Mouse (Mus musculus) lung, embryonic 16.5 days (tissue): ENCODE data around the gene Nus1. TPM values are rescaled to one million over a fixed set of nuclear protein-coding genes. Genes with fewer than 3 reads are reported as not detected.

Experiments
- ATAC-seq: fragments of 200-750 bp; cut with Nextera tagmentation; 2 replicates; pipeline ENCODE4 v1.8.0; 2017; ENCODE audit warnings: low read depth, mild to moderate bottlenecking, moderate library complexity
- H3K27ac ChIP-seq: fragments of 300-500 bp; sonication (generic); 2 replicates; pipeline ENCODE4 v1.5.1; 2014; ENCODE audit warnings: mild to moderate bottlenecking, control low read depth, low read length
- H3K27me3 ChIP-seq: fragments of 300-500 bp; sonication (generic); 2 replicates; pipeline ENCODE4 v1.6.1; 2014; ENCODE audit warnings: low read depth, low read length, mixed read lengths; ENCODE audit not compliant: control insufficient read depth, insufficient read depth
- H3K36me3 ChIP-seq: fragments of 300-500 bp; sonication (generic); 2 replicates; pipeline ENCODE4 v1.6.1; 2014; ENCODE audit warnings: low read length; ENCODE audit not compliant: control insufficient read depth, insufficient read depth
- H3K4me1 ChIP-seq: fragments of 300-500 bp; sonication (generic); replicated peaks from 2 replicates; pipeline ENCODE4 v1.6.1; 2014; ENCODE audit warnings: low read length, mixed read lengths; ENCODE audit not compliant: control insufficient read depth, insufficient read depth
- H3K4me2 ChIP-seq: fragments of 300-500 bp; sonication (generic); 2 replicates; pipeline ENCODE4 v1.6.1; 2014; ENCODE audit warnings: low read depth, low read length, control low read depth
- H3K4me3 ChIP-seq: fragments of 300-500 bp; sonication (generic); 2 replicates; pipeline ENCODE4 v1.5.1; 2014; ENCODE audit warnings: mild to moderate bottlenecking, low read length, control low read depth
- H3K9ac ChIP-seq: fragments of 300-500 bp; sonication (generic); 2 replicates; pipeline ENCODE4 v1.6.1; 2014; ENCODE audit warnings: low read length, control low read depth
- H3K9me3 ChIP-seq: fragments of 300-500 bp; sonication (generic); 2 replicates; pipeline ENCODE4 v1.6.1; 2016; ENCODE audit warnings: low read length; ENCODE audit not compliant: control insufficient read depth
- WGBS: fragments of 180-500 bp; shearing (Covaris S2); extraction: QIAGEN DNeasy Blood & Tissue Kit; methylation state at CpG from one replicate; pipeline ENCODE4 v1.1.7; 2014; 5-methylcytosine and 5-hydroxymethylcytosine counted together
- polyA plus RNA-seq: library from polyadenylated mRNA; unstranded; fragments of >200 nt; fragmentation: Nextera tagmentation; extraction: Ambion mirVana; gene quantifications from 2 replicates; pipeline ENCODE4 v1.2.1, GENCODE M21; 2015

The Nus1 gene
- polyA plus RNA-seq, 1 experiment from 2014 or later = 7.9 TPM

DNA sequence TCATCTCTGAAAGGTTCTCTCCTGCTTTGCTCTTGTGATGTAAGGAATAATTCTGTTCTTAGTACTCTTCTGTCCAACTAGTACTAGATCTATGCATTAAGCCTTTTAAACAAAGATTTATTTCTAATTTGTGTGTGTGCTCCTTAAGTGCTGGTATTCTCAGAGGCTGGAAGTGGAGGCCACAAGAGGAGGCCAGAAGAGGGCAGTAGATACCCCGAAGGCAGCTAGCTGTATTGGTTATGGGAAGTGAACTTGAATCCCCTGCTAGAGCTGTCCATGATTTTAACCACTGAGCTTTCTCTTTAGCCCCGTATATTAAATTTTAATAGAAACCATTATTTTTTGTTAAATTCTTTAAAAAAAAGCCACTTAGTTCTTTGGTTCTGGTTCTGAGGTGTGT, 5.8 kb downstream of the Nus1 start:
- peaks cover 2% of the 10 kb centered on the region; the same call in 1 of the 2 replicates for H3K36me3 ChIP-seq
- no peak overlapping the region for H3K4me2 ChIP-seq
- H3K4me1 ChIP-seq = peaks cover 18% of the 10 kb centered on the region
- no peaks in the 10 kb centered on the region for H3K27me3 ChIP-seq
- no peak for ATAC-seq
- WGBS = 79% methylated on average over 2 of the region's 2 CpGs
- H3K9me3 ChIP-seq = no peaks in the 10 kb centered on the region
- no peak overlapping the region for H3K9ac ChIP-seq
- H3K27ac ChIP-seq = no peak overlapping the region
- no peak overlapping the region for H3K4me3 ChIP-seq

DNA sequence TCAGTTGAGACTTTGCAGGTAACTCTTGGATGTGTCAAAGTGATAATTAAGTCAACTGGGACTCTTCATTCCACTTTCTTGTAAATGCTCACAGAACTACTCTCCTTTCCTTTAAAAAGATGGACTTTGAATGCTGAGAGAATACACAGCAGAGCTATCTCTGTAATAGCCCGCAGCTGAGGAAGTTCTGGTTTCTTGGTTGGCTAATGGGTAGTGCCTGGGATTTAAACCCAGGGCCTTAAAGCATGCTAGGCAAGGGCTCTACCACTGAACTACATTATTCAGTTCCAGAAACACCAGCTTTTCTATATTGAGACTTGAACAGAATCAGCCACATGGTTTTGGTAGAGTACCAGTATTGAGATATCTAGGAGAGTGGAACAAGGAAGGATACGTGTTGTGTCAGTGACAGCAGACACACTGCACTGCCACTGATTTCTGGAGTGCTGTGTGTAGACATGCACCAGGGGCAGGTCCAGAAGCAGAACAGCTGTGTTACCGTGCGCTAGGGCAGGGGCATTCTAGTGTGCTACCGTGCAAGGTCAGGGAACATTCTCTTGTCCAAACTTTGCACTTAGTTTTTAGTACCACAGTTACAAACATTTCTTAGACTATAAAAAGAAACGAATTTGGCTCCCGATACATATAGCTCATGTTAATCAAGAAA, 9.1 kb downstream of the Nus1 start:
- Histone ChIP-seq H3K36me3 (peaks cover 10% of the 10 kb centered on the region), H3K27me3 (no peaks in the 10 kb centered on the region), H3K4me1 (0 out of 2 replicates have a peak, but pooled peaks cover 2% of the 10 kb centered on the region), H3K9me3 (no peaks in the 10 kb centered on the region), H3K9ac (no peak overlapping the region), H3K4me2 (no peak overlapping the region), H3K4me3 (no peak overlapping the region), H3K27ac (no peak overlapping the region)
- 73% methylated on average over 7 of the region's 7 CpGs for WGBS
- ATAC-seq = no peak

DNA sequence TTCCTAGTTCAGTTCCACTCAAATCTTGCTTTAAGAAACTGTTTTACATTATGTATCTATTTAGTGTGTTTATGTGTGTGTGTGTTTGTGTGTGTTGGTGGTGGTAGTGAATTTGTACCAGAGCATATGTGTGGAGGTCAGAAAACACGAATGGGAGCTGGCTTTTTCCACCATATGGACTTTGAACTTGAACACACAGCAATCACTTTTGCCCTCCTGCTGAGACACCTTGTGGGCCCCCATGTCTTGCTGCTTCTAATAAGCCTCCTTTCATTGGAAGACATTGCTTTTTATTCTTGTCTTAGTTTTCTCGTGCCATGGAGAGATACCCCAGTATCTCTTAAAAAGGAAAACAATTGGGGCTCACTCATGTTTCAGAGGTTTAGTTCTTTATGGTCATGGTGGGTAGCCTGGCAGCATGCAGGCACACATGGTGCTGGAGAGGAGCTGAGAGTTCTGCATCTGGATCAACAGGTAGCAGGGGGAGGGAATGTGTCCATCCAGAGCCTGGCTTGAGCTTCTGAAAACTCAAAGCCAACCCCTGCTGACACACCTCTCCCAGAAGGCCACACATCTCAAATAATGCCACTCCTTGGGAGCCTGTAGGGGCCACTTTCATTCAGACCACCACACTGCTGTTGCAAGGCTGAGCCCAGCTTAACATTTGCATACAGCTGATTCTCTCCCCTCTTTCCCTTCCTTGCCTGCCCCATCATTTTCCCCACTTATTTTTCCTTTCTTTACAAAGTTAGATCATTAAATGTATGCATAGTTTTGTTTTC, 10.5 kb downstream of the Nus1 start:
- Histone ChIP-seq H3K27ac (no peak overlapping the region), H3K9ac (no peak overlapping the region), H3K27me3 (no peaks in the 10 kb centered on the region), H3K9me3 (no peaks in the 10 kb centered on the region), H3K4me3 (no peak overlapping the region), H3K4me1 (0 out of 2 replicates have a peak, but pooled peaks cover 2% of the 10 kb centered on the region), H3K4me2 (no peak overlapping the region), H3K36me3 (peaks cover 15% of the 10 kb centered on the region)
- no peak for ATAC-seq
- WGBS = 66% methylated on average over 2 of the region's 2 CpGs

DNA sequence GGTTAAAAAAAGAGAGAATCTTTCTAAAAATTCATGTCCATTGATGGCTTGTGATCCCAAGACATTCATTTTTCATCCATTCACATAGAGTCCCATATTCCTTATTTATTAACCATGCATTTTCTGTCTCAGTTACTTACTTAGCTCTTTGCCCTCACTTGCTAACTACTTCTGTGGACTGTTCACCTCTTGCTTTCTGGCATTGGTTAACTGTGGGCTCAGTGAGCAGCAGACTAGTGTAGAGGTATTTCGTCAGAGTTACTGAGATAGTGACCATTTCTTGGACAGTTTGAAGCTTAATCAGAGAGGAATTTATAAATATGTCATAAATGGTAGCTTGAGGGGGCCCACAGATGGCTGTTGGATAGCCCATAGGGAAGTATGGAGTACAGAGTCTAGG, 13.6 kb downstream of the Nus1 start:
- 84% methylated on average over 1 of the region's 1 CpGs for WGBS
- no peak for ATAC-seq
- Histone ChIP-seq H3K4me2 (no peak overlapping the region), H3K4me1 (0 out of 2 replicates have a peak, but pooled peaks cover 2% of the 10 kb centered on the region), H3K9me3 (no peaks in the 10 kb centered on the region), H3K36me3 (peaks cover 28% of the 10 kb centered on the region), H3K9ac (no peak overlapping the region), H3K4me3 (no peak overlapping the region), H3K27me3 (no peaks in the 10 kb centered on the region), H3K27ac (no peak overlapping the region)

DNA sequence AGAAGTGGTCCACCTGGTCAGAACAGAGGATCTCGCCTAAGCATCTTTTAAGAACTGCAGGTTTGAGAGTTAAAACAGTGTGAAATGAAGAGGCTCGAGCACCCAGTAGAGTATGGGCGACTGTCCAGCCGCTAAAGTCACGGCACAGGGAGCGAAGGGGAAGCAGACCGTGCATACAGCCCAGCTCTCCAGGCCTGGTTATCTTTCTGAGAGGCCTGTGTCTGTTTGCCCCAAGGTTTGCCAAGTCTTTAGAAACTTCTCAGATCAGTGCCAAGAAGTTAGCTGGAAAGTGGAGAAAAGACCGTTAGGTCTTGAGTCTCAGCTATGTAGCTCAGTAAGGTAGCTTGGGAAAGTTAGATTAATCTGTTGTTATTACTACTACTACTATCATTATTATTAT, 17.5 kb downstream of the Nus1 start:
- 86% methylated on average over 8 of the region's 8 CpGs for WGBS
- H3K4me2 ChIP-seq = no peak overlapping the region
- ATAC-seq = no peak

DNA sequence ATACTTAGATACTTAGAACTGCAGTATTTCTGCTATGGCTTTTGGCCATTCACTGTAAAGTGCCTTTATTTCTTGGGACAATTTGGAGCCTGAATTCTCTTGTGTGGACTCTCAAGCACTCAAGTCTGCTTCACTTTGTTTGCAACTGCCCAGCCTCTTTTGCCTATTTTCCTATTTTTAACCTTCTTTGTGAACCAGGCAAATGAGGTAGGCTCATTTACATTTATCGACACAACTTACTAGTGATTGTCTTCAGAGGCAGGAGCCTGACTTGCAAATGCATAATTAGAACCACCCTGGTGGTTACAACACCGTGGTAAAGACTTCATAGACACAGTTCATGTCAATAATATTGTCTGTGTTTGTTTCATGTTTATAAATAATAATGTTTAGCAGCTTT, 43.3 kb downstream of the Nus1 start:
- no peak for ATAC-seq
- H3K9ac ChIP-seq = no peak overlapping the region
- H3K27ac ChIP-seq = no peak overlapping the region
- H3K9me3 ChIP-seq = no peaks in the 10 kb centered on the region
- H3K4me1 ChIP-seq = no peaks in the 10 kb centered on the region
- H3K36me3 ChIP-seq = no peaks in the 10 kb centered on the region
- H3K27me3 ChIP-seq = no peaks in the 10 kb centered on the region
- no peak overlapping the region for H3K4me3 ChIP-seq
- H3K4me2 ChIP-seq = no peak overlapping the region
- 61% methylated on average over 2 of the region's 2 CpGs for WGBS

More for the DNA sequence above, 17.5 kb downstream of the Nus1 start:
- H3K9ac ChIP-seq = no peak overlapping the region
- no peak overlapping the region for H3K27ac ChIP-seq
- no peak overlapping the region for H3K4me3 ChIP-seq
- H3K27me3 ChIP-seq = no peaks in the 10 kb centered on the region
- H3K36me3 ChIP-seq = peaks cover 47% of the 10 kb centered on the region
- no peaks in the 10 kb centered on the region for H3K4me1 ChIP-seq
- no peaks in the 10 kb centered on the region for H3K9me3 ChIP-seq

DNA sequence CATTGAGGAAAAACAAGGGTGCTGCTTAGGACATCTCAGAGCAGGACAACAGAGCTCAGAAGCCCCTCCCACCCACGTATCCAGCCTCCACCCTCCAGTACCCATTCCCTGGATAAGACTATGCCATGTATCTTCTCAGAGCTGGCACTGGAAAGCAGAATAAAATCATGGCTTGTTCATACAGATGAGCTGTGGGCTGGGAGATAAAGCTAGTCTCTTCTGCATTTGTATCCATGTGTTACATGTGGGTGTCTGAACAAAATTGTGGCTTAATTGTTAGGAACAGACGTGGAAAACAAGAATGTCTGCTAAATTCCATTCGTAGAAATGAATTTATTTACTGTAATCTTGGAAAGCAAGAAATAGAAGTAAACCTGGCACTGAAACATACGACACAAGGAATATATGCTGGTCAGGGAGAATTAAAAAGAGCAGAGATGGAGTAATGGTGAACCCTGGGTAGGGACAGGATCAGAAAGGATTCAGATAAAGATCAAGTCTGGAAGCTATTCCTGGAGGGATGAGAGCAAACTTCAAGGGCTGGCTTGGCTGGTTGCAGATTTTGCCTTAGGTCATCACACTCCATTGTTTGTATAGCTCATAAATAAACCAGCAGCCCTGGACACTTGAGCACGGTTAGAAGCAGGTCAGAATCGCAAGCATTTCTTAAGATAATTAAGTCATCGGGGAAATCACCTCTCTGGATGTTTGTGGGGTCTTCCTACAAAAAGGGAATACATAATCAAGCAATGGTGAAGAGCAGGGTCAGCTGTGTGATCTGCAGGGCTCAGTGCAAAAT, 46.8 kb downstream of the Nus1 start:
- H3K9me3 ChIP-seq = no peaks in the 10 kb centered on the region
- 55% methylated on average over 7 of the region's 7 CpGs for WGBS
- H3K9ac ChIP-seq = no peak overlapping the region
- no peak overlapping the region for H3K4me3 ChIP-seq
- ATAC-seq = no peak
- H3K27me3 ChIP-seq = no peaks in the 10 kb centered on the region
- H3K4me1 ChIP-seq = no peaks in the 10 kb centered on the region
- no peak overlapping the region for H3K27ac ChIP-seq
- H3K36me3 ChIP-seq = no peaks in the 10 kb centered on the region
- no peak overlapping the region for H3K4me2 ChIP-seq

DNA sequence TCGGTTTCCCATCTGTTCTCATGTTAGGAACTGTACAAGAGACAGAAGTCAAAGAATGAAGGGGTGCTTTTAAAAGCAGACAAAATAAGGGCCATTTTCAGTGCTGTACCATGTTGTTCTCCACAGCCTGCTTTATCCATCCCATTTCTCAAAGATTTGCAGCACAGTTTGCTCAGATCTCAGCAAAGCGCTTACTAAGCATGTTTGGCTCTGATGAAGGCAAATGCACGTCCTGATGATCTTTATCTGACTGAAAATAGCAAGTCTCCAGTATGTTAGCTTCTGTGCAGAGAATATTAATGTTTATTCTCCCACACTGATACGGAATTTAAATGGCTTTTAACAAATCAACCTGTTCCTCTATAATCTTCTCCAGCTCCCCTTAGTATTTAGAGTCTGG, 54.2 kb downstream of the Nus1 start:
- no peak overlapping the region for H3K9ac ChIP-seq
- ATAC-seq = no peak
- WGBS = 66% methylated on average over 4 of the region's 4 CpGs
- H3K4me2 ChIP-seq = no peak overlapping the region
- H3K9me3 ChIP-seq = no peaks in the 10 kb centered on the region
- no peaks in the 10 kb centered on the region for H3K4me1 ChIP-seq
- H3K4me3 ChIP-seq = no peak overlapping the region
- H3K27me3 ChIP-seq = no peaks in the 10 kb centered on the region
- no peaks in the 10 kb centered on the region for H3K36me3 ChIP-seq
- H3K27ac ChIP-seq = no peak overlapping the region
